Mouse (Mus musculus): Measurements from ENCODE around the gene Prim2.

DNA sequence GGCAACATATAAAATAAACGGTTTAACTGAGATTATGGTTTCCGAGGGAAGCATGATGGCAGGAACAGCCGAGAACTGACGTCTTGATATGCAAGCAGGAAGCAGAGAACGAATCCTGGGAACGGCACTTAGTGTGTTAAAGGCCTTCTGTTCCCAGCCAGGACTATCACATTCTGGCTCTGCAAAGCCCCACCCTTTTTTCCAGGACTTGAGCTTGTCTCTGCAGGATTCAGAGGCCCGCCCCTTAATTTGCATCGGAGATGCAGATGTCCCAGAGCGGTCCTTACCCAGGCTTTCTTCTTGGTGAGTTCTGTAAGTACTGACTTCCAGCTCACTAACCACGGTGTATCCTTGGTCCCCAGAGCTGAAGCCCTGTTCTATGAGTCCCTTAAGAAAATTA is 45.2 kb upstream of the Prim2 start:
- TF ChIP-seq CTCF (IDR thresholded peaks at IDR 0.05) (no peak), EP300 (IDR thresholded peaks at IDR 0.05; ENCODE audit: insufficient read depth, low read depth, low read length) (no peak)

Data from heart, adult 2 months (tissue).